Mouse (Mus musculus): ENCODE measurements around the gene Plin5.

DNA sequence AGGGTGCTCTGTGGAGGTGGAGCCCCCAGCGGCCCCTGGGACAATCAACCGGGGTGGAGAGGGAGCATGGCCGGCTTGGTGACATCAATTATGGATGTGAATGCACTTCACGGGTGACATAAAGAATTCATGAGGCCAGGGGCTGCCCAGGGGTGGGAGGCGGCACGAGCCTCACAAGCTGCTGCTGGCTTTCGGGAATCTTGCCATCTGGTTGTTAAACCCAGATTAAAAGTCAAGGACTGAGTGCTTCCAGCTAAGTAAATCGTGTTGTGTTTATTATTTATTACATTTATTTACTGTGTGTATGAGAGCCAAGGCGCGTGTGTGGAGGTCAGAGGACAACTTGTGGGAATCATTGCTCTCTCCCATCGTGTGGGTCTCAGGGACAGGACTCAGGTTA, 48.3 kb upstream of the Plin5 start:
- TF ChIP-seq CTCF (IDR thresholded peaks at IDR 0.05; ENCODE audit: borderline replicate concordance, control insufficient read depth, extremely low read depth, insufficient read depth, low read length, poor library complexity) (no peak), POLR2A (IDR thresholded peaks at IDR 0.05; ENCODE audit: control insufficient read depth, extremely low read depth, insufficient read depth, low read length, poor library complexity) (no peak)

Measured in thymus, adult 2 months (tissue).